Mouse (Mus musculus): ENCODE data around the gene Ppp1r9a. TPM values are rescaled to one million over a fixed set of nuclear protein-coding genes. Genes with fewer than 3 reads are reported as not detected.

The Ppp1r9a gene
- total RNA-seq, 2 experiments from 2014 or later: 162 to 164 TPM

GRCm38 (mm10) chr6:5054446-5055095, 151.9 kb downstream of the Ppp1r9a start:
- no peak for DNase-seq

- no peak for DNase-seq
Measured at GRCm38 (mm10) chr6:5074736-5075135, 172.0 kb downstream of the Ppp1r9a start.

- no peak for DNase-seq
Measured at GRCm38 (mm10) chr6:5075680-5076079, 173.0 kb downstream of the Ppp1r9a start.

- DNase-seq: no peak
Measured at GRCm38 (mm10) chr6:5078009-5078408, 175.3 kb downstream of the Ppp1r9a start.

- DNase-seq: no peak
Measured at GRCm38 (mm10) chr6:5079108-5079507, 176.4 kb downstream of the Ppp1r9a start.

GRCm38 (mm10) chr6:5080094-5080493, 177.4 kb downstream of the Ppp1r9a start:
- DNase-seq: no peak

GRCm38 (mm10) chr6:5080496-5080895, 177.8 kb downstream of the Ppp1r9a start:
- DNase-seq: no peak

- no peak for DNase-seq
Measured at GRCm38 (mm10) chr6:5081099-5081498, 178.4 kb downstream of the Ppp1r9a start.

- DNase-seq: no peak
Measured at GRCm38 (mm10) chr6:5082144-5082543, 179.4 kb downstream of the Ppp1r9a start.

GRCm38 (mm10) chr6:5082740-5083139, 180.0 kb downstream of the Ppp1r9a start:
- DNase-seq: no peak

GRCm38 (mm10) chr6:5083957-5084356, 181.2 kb downstream of the Ppp1r9a start:
- DNase-seq: no peak

GRCm38 (mm10) chr6:5091873-5092272, 189.2 kb downstream of the Ppp1r9a start:
- no peak for DNase-seq

- no peak for DNase-seq
Measured at GRCm38 (mm10) chr6:5092795-5093194, 190.1 kb downstream of the Ppp1r9a start.

- peak in 1 of 2 experiments; percentile 9 for DNase-seq
Measured at GRCm38 (mm10) chr6:5093516-5093915, 190.8 kb downstream of the Ppp1r9a start.

- DNase-seq: no peak
Measured at GRCm38 (mm10) chr6:5095365-5095973, 192.8 kb downstream of the Ppp1r9a start.

GRCm38 (mm10) chr6:5097309-5097708, 194.6 kb downstream of the Ppp1r9a start:
- no peak for DNase-seq

- no peak for DNase-seq
Measured at GRCm38 (mm10) chr6:5099282-5099681, 196.6 kb downstream of the Ppp1r9a start.

GRCm38 (mm10) chr6:5099842-5100241, 197.1 kb downstream of the Ppp1r9a start:
- no peak for DNase-seq

- DNase-seq: no peak
Measured at GRCm38 (mm10) chr6:5100347-5100746, 197.6 kb downstream of the Ppp1r9a start.

GRCm38 (mm10) chr6:5102741-5103140, 200.0 kb downstream of the Ppp1r9a start:
- peak in 1 of 2 experiments; percentile 9 for DNase-seq

- DNase-seq: no peak
Measured at GRCm38 (mm10) chr6:5103769-5104168, 201.1 kb downstream of the Ppp1r9a start.

GRCm38 (mm10) chr6:5104238-5104637, 201.5 kb downstream of the Ppp1r9a start:
- DNase-seq: no peak

GRCm38 (mm10) chr6:5108494-5108893, 205.8 kb downstream of the Ppp1r9a start:
- no peak for DNase-seq

All from layer of hippocampus, postnatal 36 days (tissue).